Mouse (Mus musculus) layer of hippocampus, adult 11-12 months (tissue): ENCODE results near the gene Pmfbp1.

Source experiments
- DNase-seq: peaks from one replicate; pipeline ENCODE4 v3.0.0; 2022; ENCODE audit warnings: low spot score

Gene Pmfbp1

DNA sequence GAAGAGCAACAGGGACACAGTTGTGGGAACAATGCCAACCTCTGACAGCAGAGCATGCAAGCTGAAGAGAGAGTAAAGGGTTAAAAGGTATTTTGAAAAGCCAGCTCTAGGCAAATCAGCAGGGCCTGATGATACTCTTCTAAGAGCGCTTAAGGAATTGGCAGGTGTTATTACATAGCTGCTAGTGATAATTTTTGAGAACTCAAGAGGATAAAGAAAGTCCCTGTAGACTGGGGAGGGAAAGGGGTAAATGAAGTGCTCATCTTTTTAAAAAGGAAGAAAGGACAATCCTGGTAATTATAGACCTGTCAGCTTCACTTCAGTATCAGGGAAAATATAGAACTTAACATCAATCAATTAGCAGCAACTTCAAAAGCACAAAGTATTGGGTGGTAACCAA is 9.7 kb downstream of the Pmfbp1 start:
- DNase-seq: no peak

GRCm38 (mm10) chr8:109505560-109505959 is 11.7 kb downstream of the Pmfbp1 start:
- no peak for DNase-seq

DNA sequence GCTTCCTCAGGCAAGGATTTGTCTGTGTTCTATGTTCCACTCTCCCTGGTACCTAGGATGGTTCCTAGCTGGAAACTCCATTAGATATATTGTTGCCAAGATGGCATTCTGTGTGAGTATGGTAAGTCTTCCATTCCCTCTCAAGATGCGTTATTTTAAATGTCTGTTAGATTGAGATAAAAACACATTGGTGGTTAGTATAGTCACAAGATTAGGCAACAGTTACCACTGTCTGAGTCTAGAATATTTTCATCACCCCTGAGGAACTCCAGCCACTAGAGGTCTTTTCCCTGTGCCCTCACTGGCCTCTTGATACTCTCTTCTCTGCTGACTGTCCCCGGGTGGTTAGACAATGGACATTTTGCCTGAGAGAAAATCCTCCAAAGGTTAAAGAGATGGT is 30.2 kb downstream of the Pmfbp1 start:
- DNase-seq: no peak

DNA sequence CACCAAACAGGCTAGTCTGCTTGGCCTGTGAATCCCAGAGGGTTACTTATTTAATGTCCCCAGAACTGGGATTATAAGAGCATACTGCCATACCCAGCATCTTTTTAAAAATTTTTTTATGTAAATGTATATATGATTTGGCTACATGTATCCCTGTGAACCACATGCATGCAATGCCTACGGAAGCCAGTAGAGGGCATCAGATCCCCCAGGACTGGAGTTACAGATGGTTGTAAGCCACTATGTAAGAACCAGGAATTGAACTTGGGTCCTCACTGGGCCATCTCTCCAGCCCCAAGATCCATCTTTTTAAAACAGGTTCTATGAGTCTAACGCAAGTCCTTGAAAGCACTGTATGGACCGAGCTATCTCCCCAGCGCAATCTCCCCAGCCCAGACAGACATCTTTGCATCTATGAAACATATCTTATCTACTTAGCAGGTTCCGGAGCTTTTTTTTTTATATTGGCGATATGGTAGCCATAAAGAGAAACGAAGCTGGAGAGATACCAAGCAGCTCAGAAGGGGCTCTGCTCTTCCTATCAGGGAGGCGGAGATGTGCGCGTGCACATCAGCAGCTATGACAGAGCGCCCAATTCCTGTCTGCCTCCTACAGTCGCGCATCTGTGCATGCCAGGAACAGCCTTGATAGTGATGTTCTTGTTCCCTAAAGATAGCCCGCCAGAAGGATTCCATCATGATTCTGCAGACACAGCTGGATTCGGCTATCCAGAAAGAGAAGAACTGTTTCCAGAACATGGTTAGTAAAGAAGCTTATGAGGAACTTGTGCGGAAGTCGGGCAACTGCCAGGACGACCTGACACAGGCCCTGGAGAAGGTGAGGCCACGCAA is 41.5 kb downstream of the Pmfbp1 start:
- DNase-seq: peak; percentile 45

DNA sequence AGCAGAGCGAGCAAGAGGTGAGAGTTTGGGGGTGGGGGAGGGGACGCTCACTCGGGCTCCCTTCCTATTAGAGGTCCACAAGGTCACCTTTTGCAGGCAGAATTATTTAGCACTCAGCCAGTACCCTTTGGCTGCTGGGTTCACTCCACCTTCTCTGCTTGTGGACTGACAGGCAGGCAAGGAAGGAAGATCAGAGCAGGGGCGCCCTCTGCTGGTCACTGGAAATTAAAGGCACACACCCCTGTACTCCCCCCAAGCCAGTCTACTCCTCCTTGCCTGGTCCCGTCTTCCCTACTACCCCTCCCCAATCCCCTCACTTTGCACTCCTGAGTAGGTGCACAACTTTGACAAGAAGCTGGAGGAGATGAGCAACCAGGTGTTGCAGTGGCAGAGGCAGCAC is 42.9 kb downstream of the Pmfbp1 start:
- peak; percentile 85 for DNase-seq

DNA sequence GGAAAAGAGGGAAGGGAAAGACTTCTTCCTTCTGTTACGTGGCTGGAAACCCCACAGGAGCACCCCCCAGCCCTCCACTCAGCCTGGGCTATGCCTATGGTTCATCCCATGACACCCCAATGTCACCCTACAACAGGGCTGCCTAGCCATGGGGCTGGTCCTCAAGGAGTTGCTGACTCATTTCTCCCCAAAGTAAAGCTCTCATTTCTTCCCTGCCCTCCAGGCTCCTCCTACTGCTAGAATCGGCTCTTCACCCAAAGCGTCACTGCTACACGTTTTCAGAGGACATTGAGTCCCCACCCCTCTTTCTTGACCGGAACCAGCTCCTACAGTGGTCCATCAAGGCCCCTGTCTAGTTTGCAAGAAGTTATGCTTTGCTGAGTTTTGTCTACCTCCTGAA is 48.3 kb downstream of the Pmfbp1 start:
- DNase-seq: no peak

- no peak for DNase-seq
These were observed 49.1 kb downstream of the Pmfbp1 start for GRCm38 (mm10) chr8:109542748-109543519.

DNA sequence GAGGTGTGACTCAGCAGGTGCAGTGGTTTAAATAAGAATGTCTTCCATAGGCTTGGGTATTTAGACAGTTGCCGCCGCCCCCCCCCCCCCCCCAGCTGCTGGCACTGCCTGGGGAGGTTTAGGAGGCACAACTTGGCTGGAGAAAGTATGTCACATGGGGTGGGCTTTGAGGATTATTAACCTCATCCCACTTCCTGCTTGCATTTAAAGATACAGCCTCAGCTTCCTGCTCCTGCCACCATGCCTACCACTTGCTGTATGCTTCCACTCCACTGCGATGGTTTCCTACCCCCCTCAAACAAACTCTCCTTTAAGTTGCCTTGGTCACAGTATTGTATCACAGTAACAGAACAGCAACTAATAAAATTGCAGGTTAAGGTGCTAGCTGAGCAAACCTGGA is 50.2 kb downstream of the Pmfbp1 start:
- no peak for DNase-seq

- no peak for DNase-seq
These were observed 57.8 kb downstream of the Pmfbp1 start for GRCm38 (mm10) chr8:109551663-109552062.

DNA sequence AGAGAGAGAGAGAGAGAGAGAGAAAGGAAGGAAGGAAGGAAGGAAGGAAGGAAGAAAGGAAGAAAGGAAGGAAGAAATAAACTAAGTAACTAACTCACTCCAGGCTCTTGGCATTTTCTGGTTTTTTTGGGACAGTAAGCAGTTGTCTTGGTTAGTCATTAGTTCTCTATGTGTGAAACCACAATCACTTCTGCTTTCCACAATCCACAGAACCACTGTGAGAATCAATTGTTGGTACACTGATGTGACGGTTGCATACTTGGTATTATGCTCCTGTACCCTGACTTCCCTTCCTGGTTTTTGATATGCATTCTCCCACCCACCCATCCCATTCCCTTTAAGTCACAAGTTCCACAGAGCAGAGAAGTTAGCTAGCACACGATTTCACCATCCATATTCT is 70.1 kb downstream of the Pmfbp1 start:
- no peak for DNase-seq

- DNase-seq: no peak
These were observed 70.9 kb downstream of the Pmfbp1 start for GRCm38 (mm10) chr8:109564766-109565165.

- peak; percentile 99 for DNase-seq
These were observed 71.9 kb downstream of the Pmfbp1 start, which contains the start of the genes Dhx38 and Txnl4b for GRCm38 (mm10) chr8:109565498-109566333. TSS of gene Dhx38 (minus strand) at chr8:109565861. TSS of gene Txnl4b (plus strand) at chr8:109565892.

- no peak for DNase-seq
These were observed 77.3 kb downstream of the Pmfbp1 start for GRCm38 (mm10) chr8:109571139-109571538.

- DNase-seq: no peak
These were observed 82.5 kb downstream of the Pmfbp1 start for GRCm38 (mm10) chr8:109576311-109576710.

DNA sequence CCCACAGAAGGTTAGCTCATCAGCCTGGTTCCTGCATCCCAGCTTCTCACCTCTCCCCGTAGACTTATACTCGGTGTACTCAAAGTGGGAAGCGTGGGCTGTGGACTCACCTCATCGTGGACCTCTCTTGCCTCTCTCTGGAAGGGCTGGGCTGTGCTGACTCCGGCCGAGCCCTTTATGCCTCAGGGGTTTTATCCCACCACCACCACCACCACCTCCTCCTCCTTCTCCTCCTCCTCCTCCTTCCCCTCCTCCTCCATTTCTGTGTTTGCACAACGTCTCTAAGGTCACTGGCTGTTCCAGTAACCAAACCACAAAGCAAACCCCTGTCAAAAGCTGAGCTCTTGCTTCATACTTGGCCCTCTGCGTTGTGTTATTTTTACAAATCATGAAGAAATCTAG is 85.1 kb downstream of the Pmfbp1 start, which contains the start of gene Hp:
Hp (minus strand) TSS at position 273 of the 402 bp plus-strand sequence.
- no peak for DNase-seq

GRCm38 (mm10) chr8:109584293-109584692 is 90.5 kb downstream of the Pmfbp1 start:
- no peak for DNase-seq

DNA sequence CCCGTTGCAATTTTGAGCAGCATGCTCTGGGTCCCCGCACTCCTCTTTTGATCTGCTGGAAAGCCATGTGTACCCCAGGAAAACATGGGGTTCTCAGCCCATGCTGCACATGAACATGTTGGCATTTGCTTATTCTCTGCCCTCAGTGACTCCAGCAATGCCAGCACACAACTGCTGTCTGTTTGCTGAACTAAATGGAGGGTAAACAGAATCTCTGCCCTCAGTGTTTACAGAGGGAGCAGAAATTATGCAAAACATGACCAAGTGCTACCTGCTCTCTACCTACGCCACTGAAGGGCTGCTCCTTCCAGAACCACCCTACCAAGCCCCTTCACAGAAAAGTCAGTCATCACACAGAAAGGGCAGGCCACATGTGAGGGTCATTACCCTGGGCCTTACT is 91.0 kb downstream of the Pmfbp1 start:
- no peak for DNase-seq

- DNase-seq: no peak
These were observed 91.8 kb downstream of the Pmfbp1 start for GRCm38 (mm10) chr8:109585652-109586051.

DNA sequence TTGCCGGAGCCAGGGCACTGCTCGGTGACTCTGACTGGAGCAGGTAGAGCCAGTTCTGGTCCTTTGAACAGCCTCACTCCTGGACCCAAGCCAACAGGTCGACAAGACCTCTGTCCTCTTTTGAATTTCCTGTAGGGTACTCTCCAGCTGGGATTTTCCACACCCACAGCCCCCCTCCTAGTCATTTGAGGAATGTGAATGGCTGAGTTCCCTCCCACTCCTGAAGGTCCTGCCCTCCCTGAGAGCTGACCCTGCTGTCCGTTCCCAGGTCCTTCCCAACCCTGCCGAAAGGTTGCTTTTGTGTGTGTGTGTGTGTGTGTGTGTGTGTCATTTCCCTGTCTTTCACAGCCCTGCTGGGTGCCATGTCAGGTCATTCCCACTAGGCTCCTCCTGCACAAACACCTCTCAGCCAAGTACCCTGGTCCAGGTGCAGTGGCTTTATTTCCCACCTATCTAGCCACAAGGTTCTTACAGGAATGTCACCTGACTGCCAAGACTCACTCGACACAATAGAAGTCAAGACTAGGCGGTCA is 93.2 kb downstream of the Pmfbp1 start:
- DNase-seq: no peak

GRCm38 (mm10) chr8:109590901-109591300 is 97.1 kb downstream of the Pmfbp1 start:
- no peak for DNase-seq

DNA sequence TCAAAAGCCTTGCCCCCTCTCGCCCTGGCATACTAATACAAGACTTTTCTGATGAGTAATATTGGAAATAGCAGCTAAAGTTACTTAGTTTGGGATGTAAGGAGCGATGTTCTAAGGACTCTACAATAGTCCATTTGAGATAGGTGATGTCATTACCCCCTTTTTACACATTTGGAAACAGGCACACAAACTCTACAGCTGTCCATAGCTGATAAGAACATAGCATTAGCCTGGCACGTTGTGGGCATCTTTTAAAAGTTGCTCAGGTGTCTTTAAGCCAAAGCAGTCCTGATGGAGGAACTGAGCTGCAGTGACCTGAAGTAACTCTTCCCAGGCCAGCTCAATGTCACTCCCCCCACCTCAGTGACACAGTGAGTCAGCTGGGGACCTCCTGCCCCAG is 97.5 kb downstream of the Pmfbp1 start:
- DNase-seq: no peak

GRCm38 (mm10) chr8:109592164-109592563 is 98.3 kb downstream of the Pmfbp1 start:
- DNase-seq: no peak
